Mouse (Mus musculus): ENCODE results near the gene Plekha6.

GRCm38 (mm10) chr1:133321267-133321925, 157.4 kb downstream of the Plekha6 start, which contains the start of gene Kiss1:
- TF ChIP-seq CTCF (conservative IDR thresholded peaks at IDR 0.05; ENCODE audit: low read length) (no peak), POU5F1 (IDR thresholded peaks at IDR 0.05; ENCODE audit: borderline replicate concordance, low read length) (no peak)

Data from E14TG2a.4 (cell line).